Mouse (Mus musculus): Measurements from ENCODE around the gene Ccl27a.

The Ccl27a gene

DNA sequence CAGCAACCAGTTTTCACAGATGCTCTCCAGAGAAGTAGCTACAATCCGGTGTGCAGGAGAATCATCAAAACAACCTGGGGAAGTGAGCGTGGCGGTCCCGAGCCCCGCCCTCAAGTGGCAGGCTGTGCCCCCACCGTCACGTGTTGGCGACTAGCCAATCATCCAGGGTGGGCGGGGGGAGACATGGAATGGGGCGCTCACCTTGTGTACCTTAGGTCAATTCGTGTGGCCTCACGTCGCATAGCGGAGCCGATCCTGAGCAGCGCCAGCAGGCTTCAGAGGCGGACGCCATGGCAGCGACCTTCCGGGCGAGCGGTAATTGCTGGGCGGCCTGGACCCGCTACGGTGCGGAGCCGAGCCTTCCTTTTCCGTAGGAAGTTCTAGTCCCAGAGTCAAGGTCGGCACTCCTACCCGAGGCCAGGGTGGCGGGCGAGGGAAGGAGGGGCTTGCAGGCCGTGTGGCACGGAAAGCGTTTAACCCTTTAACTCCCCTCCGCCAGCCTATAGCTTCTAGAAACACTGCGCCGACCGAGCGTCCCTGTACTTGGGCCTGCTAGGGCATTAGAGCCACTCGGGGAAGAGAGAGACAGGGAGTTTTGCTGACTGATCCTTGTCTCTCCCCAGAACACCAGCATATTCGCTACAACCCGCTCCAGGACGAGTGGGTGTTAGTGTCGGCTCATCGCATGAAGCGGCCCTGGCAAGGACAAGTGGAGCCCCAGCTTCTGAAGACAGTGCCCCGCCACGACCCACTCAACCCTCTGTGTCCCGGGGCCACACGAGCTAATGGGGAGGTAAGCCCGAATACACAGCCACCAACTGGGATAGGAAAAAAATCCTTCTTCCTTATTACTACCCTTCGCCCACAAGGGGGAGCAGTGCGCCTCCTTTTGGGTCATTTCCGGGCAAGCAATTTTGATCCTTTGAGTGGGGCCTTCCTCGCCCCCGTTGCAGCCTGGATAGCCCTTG is 18.4 kb downstream of the Ccl27a start, which contains the start of gene Sigmar1:
TSS of gene Sigmar1 (minus strand) at position 820 of the 968 bp plus-strand sequence.
- DNase-seq (ENCODE audit: low read depth, low spot score), result peak; percentile 88

DNA sequence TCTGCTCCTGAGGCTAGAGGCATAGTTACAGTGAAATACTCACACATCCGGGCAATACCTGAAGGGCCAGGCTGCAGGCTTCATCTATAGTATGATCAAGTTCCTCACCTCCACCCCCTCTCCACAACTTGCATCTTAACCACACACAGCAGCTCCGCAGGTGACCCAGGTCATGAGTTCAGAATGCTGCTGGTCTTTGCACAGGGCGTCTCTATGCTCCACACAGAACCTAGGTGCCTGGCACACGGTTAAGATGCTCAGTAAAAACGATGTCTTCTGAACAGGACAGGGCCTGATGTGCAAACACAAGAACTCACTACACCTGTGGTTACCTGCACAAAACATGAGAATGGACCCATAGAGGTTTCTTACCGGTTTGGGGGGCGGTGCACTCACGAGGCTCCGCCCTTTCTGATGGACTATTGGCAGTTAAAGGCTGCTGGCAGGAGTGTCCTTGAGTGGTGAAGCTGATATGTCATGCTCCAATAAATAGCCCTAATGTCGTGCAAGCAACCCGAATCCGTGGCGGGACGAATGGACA is 19.2 kb downstream of the Ccl27a start, which contains the start of gene Galt:
TSS of gene Galt (plus strand) at position 432 of the 541 bp plus-strand sequence.
- DNase-seq (ENCODE audit: low read depth, low spot score), result peak; percentile 92

DNA sequence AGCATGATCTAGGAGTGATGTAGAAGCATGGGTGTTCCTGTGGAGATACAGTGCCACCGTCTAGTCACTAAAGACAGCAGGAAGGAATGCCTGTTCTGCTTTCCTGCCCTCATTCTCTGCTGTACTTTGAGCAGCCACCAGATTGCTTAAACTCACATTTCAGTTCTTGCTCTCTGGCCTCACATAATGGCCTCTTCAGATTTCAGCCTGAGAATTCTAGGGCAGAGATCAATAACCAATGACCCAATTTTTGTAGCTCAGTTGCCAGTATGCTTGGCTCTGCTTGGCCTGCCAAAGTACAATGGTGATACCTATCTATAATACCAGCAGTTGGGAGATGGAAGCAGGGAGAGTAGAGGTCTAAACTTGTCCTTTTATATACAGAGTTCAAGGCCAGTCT is 29.0 kb downstream of the Ccl27a start:
- no peak for DNase-seq (ENCODE audit: low read depth, low spot score)

DNA sequence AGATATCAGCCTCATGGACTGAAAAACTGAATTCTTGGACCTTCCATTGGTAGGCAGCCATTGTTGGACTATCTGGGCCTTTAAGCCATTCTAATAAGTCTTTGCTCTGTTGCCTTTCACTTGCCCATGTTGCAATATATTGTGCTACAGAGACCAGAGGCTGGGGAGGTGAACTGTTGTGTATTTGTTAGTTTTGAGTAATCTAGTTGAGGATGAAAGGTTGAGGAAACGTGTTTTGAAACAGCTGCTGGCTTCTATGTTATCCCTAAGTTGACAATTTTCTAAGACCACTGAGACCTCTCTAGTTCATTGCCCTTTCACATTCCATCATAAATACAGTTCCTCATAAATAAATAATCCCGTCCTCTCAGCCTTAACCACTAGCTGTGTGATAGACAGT is 29.9 kb downstream of the Ccl27a start:
- no peak for DNase-seq (ENCODE audit: low read depth, low spot score)

DNA sequence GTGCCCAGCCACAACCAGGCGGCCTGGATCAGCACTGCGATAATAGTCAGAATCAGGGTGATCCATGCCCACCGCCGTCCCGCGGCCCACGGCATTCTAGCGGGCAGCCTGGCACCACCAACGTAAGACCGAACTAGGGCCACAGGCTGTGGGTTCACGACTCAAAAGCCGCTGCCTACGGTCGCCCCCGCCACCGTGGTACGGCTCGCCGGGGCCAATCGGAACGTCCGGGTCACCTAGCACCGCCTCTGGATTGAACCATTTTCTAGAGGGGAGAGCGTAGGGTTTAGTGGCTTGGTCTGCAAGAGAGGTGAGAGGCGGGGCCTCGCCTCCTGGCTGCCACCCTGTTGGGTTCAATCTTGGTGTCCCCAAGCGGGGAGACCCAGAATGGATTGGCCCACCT is 32.9 kb downstream of the Ccl27a start:
- DNase-seq (ENCODE audit: low read depth, low spot score), result peak; percentile 99

DNA sequence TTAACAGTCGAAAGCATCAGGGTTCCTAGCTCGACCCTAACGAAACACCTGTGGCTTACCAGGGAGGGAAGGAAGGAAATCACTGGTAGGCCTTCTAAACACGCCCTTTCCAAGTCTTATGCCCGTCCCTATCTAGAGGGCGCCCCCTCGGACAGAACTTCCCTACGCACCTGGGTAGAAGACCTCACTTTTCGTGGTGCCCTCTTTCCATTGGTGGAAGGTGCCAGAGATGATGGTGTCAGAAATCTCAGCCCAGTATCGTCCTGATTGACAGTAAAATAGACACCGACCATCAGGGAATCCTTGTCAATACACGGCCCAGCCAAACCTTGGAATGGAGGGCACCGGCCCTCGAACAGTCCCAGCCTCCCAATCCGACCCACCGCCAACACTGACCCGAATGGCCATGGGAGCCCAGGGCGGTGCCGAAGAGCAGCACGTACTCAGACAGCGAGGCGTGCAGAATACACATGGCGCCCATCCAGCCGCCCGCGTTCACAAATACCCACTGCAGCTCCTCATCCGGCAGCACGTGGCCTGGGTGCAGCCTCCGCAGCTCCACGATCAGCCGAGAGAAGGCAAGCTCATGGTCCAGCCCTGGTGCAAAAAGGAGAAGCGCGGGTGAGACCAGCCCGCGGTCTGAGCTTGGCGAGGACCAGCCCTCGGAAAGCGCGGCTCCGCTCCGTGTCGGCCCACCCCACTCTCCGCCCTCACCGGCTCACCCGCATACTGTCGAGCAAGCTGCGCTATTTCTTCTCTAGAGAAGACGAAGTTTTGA is 33.5 kb downstream of the Ccl27a start:
- DNase-seq (ENCODE audit: low read depth, low spot score), result peak; percentile 81

DNA sequence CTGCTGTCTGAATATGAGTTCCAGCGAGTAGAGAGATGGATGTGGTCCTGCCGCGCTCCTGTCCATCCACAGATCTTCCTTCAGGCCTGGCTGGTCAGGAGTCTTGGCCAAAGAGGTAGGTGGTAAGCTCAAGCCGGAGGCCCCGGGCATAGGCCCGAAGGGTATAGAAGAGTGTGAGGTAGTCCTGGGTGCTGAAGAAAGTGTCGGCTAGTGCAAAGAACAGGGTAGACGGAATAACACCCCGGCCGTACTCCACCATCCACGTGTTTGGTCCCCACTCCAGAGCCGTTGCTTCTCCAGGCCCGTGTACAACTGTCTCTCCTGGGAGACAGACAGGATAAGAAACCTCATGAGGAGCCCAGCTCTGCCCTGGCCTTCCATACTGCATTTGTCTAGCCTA is 34.8 kb downstream of the Ccl27a start:
- no peak for DNase-seq (ENCODE audit: low read depth, low spot score)

DNA sequence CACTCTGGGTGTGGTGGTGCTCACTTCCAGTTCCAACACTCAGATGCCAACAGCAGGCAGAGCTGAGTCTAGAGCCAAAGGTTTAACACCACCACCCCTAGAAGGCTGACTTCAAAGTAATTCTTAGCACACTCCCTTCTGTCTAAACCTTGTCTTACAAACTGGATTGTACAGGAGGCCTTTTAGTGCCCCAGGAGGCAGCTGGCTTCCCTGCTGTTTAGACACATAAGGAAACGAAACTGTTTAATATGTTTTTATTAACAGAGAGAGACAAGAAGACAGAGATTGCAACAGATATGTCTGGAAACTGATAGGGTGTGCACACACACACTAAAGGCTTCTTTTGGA is 35.8 kb downstream of the Ccl27a start:
- DNase-seq (ENCODE audit: low read depth, low spot score), result no peak

DNA sequence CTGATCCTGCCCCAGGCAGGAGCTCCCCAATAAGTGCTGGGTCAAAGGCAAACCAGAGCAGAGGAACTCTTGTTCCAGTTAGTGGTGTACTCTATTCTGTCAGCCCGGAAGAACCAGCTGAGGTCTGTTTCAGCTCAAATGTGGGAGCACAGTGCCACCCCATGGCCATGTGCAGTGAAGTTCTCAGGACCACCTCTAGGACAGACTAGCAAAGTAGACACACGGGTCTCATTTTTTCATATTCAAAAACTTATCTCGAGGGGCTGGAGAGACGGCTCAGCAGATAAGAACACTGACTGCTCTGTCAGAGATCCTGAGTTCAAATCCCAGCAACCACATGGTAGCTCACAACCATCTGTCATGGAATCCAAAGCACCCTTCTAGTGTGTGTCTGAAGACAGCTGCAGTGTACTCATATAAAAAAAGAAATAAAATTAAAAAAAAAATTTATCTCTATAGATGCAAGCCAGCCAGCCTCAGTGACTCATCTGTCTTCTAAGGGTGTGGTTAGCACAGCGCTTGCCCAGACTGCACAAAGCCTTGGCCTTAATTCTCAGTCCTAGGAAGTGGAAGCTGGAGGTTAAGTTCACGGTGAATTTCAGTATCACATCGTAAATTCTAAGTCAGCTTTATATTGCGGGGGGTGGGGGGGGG is 36.3 kb downstream of the Ccl27a start:
- DNase-seq (ENCODE audit: low read depth, low spot score), result peak; percentile 90

DNA sequence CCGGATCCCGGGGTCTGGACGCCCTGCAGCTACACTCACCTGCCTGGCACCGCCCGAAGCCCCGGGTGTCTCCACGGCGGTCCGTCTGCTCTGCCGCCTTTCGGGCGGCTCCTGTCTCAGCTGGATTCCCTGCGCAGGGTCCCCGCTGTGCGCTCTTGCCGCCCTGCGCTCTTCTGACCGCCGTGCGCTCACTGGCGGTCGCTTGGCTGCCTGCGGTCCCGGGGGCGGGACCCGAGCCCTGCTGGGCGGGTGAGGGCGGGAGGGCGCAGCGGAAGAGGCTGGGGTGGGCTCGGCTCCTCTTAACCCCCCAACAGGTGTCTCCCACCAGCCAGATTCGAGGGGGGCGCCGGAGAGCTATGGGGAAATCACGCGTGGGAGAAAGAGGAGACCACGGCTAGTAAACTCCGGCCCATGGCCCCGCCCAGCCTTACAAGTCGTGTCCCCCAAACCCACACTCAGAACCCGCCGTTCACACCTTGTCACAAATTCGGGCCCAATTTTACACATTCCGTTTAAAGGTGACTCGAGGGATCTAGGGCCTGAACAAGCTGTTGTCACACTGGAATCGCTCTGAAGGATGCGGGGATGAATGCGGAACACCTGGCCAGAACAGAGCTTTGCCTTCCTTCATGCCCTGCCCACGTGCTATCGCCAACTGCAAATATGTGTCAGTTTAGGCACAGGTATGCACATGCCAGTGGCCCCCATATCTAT is 42.8 kb downstream of the Ccl27a start, which contains the start of gene Arid3c:
TSS of gene Arid3c (minus strand) at position 91 of the 714 bp plus-strand sequence.
- no peak for DNase-seq (ENCODE audit: low read depth, low spot score)

DNA sequence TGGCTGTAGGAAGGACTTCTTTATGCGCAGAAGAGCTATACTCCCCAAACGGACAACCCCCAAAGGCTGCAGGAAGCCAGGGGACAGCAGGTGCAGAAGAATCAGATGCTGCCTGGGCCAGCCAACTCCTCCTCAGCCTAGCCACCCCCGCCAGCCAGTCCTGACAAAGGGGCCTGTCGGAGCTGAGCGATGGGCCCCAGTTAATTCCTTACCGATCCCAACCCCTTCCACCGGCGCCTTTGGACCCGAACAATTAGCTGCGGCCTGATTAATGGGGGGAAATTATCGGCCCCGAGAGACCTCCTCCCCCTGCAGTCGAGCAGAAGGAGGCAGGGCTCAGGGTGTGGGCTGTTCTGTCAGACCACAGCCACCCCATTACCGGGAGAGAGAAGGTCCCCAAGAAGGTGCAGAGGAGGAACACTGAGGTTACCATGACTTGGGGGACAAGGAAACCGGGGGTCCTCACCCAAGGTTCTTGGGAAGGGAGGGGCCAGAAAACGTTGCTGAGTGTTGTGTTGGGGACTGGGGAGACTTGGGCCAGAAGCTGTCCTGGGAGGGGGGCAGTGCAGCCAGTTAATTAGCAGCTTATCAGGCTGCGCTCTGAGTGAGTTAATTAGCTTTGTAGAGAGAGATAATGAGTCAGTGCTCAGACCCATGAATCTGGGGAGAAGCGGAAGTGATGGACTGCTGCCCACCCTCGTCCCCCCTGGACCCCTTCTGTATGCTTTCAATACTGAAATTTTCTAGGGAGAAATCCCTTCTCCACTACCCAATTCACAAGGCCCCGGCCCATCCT is 47.0 kb downstream of the Ccl27a start:
- DNase-seq (ENCODE audit: low read depth, low spot score), result no peak

DNA sequence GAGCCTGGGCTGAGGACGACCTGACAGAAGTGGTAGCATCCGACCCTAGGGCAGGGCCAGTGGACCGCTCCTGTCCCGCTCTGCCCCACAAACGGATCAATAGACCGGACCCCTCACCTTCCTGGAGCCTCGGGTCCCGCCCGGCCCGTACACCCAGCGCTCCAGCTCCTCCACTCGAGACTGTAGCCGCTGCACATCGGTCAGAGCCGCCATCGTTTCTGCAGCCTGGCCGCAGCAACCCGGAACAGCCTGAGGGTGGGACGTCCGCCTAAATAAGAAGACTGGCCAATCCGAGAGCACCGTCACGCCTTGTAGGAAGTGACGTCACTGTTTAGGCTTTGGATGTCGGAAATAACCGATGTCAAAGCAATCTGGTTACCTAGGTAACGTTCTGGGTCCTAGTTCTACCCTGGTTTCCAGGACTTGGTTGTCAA is 51.1 kb downstream of the Ccl27a start, which contains the start of gene Dctn3:
TSS of gene Dctn3 (minus strand) at position 253 of the 434 bp plus-strand sequence.
- peak; percentile 99 for DNase-seq (ENCODE audit: low read depth, low spot score)

All from brain, adult 2 months (tissue).